Mouse (Mus musculus) ES-E14 (cell line): Measurements from ENCODE around the gene Olfr521. TPM values are rescaled to one million over a fixed set of nuclear protein-coding genes. Genes with fewer than 3 reads are reported as not detected.

Experiments
- DNase-seq: peaks from one replicate; pipeline ENCODE4 v3.0.0-alpha.2; 2013; ENCODE audit warnings: low read depth, low spot score
- H3K27ac ChIP-seq: 2 replicates; pipeline ENCODE4 v1.5.1; 2012; ENCODE audit warnings: low read depth, mild to moderate bottlenecking, low read length, moderate library complexity, mixed read lengths; ENCODE audit not compliant: poor library complexity, insufficient read depth, severe bottlenecking
- H3K36me3 ChIP-seq: 2 replicates; pipeline ENCODE4 v1.6.1; 2012; ENCODE audit warnings: mild to moderate bottlenecking, low read length, moderate library complexity, mixed read lengths; ENCODE audit not compliant: control insufficient read depth, poor library complexity, insufficient read depth, severe bottlenecking
- H3K4me1 ChIP-seq, 2 experiments: fragments of 150-350 bp in 1 of 2; sonication (generic) in 1 of 2; 2 replicates each; pipeline ENCODE4 v1.6.1; 2012; ENCODE audit warnings: low read length in 2 of 2, mild to moderate bottlenecking in 1 of 2, mixed read lengths in 1 of 2; ENCODE audit not compliant: control insufficient read depth in 2 of 2, insufficient read depth in 2 of 2, poor library complexity in 1 of 2
- H3K4me3 ChIP-seq, 2 experiments: fragments of 150-350 bp in 1 of 2; sonication (generic) in 1 of 2; 2 replicates each; pipeline ENCODE4 v1.5.1; 2012; ENCODE audit warnings: low read length in 2 of 2, low read depth in 1 of 2, mild to moderate bottlenecking in 1 of 2, mixed read lengths in 1 of 2; ENCODE audit not compliant: insufficient read depth in 1 of 2, poor library complexity in 1 of 2, severe bottlenecking in 1 of 2
- H3K9ac ChIP-seq: 2 replicates; pipeline ENCODE4 v1.6.1; 2012; ENCODE audit warnings: low read depth, mild to moderate bottlenecking, low read length, mixed read lengths; ENCODE audit not compliant: poor library complexity, insufficient read depth, severe bottlenecking
- H3K9me3 ChIP-seq: fragments of 150-350 bp; sonication (generic); 2 replicates; pipeline ENCODE4 v1.6.1; 2012; ENCODE audit warnings: low read depth, mild to moderate bottlenecking, low read length; ENCODE audit not compliant: control insufficient read depth, insufficient read depth
- CHD2 ChIP-seq: IDR thresholded peaks from 2 replicates; pipeline ENCODE4 v1.6.1; 2014; ENCODE audit warnings: mild to moderate bottlenecking, low read depth, low read length, inconsistent platforms
- HCFC1 ChIP-seq: IDR thresholded peaks from 2 replicates; pipeline ENCODE4 v1.6.1; 2012; ENCODE audit warnings: low read length, inconsistent platforms, borderline replicate concordance; ENCODE audit not compliant: insufficient read depth
- MAFK ChIP-seq: IDR thresholded peaks from 2 replicates; pipeline ENCODE4 v1.6.1; 2014; ENCODE audit warnings: mild to moderate bottlenecking, low read depth, low read length, inconsistent platforms; ENCODE audit not compliant: insufficient read depth
- ZC3H11A ChIP-seq: IDR thresholded peaks from 2 replicates; pipeline ENCODE4 v1.6.1; 2012; ENCODE audit warnings: low read depth, mild to moderate bottlenecking, inconsistent platforms, low read length, borderline replicate concordance
- ZNF384 ChIP-seq: IDR thresholded peaks from 2 replicates; pipeline ENCODE4 v1.6.1; 2012; ENCODE audit warnings: low read depth, low read length, inconsistent platforms
- in situ Hi-C, 2 experiments: fragments of 600-800 bp; cut with MboI; formaldehyde crosslinking; loops; one replicate each; pipeline ENCODE4 v1.15.1; 2025; ENCODE audit warnings: low sequenced_read_pairs in 2 of 2, inconsistent platforms in 1 of 2; ENCODE audit not compliant: unreplicated experiment in 2 of 2
- total RNA-seq: library from RNA; depleted of rRNA; stranded (reverse); fragments of 300-350 nt; gene quantifications from 2 replicates; pipeline ENCODE4 v1.2.3, GENCODE M21; 2012

Olfr521 gene
- total RNA-seq, 1 experiment = not detected

DNA sequence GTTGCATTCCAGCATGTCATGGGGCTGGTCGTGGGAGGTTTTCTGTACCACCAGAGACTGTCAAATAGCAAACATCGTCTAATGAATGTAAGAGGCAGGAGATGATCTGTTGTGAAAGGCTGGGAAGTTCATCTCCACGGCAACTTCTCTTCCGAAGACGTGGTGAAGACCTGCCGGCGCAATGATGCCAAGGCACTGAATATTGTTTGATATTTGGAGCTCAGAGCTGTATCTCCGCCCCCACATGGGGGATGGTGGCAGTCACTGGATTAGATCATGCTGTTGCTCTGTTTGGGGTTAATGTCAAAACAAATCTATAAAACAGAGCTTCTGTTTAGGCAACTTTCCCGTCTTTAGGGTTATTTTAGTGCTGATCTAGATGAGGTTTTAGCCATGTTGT is 24.0 kb upstream of the Olfr521 start:
- Histone ChIP-seq H3K9ac (no peak overlapping the region), H3K27ac (no peak overlapping the region), H3K36me3 (no peaks in the 10 kb centered on the region), H3K9me3 (no peaks in the 10 kb centered on the region), H3K4me3 (no peak overlapping the region), H3K4me1 (no peaks in the 10 kb centered on the region)
- no peak for DNase-seq
- no peak for TF ChIP-seq ZC3H11A
- no peak for TF ChIP-seq HCFC1
- no peak for TF ChIP-seq MAFK
- no peak for TF ChIP-seq ZNF384
- TF ChIP-seq CHD2 = no peak
- in situ Hi-C loops = no loop called here

DNA sequence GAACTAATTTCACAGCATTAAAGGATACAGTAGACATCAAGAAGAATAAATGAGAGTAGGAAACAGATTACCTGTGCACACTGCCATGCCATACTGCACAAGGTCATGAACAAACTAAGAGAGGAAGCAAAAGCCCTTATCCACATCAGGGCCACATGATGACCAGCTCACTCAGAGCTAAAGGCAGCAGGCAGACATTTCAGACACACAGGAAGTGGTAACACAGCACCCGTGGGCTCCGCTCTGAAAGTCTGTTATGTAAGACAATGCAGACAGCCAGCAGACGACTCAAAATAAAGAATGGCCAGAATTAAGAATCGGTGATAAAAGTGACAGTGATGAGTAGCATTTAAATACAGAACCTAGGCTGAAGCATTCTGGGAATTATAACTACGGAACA is 18.1 kb downstream of the Olfr521 start:
- Histone ChIP-seq H3K27ac (no peak overlapping the region), H3K9me3 (no peaks in the 10 kb centered on the region), H3K4me1 (no peaks in the 10 kb centered on the region), H3K36me3 (no peaks in the 10 kb centered on the region), H3K4me3 (no peak overlapping the region), H3K9ac (no peak overlapping the region)
- no peak for DNase-seq
- TF ChIP-seq ZNF384 (no peak), ZC3H11A (no peak), CHD2 (no peak), MAFK (no peak), HCFC1 (no peak)
- in situ Hi-C loops = no loop called here

DNA sequence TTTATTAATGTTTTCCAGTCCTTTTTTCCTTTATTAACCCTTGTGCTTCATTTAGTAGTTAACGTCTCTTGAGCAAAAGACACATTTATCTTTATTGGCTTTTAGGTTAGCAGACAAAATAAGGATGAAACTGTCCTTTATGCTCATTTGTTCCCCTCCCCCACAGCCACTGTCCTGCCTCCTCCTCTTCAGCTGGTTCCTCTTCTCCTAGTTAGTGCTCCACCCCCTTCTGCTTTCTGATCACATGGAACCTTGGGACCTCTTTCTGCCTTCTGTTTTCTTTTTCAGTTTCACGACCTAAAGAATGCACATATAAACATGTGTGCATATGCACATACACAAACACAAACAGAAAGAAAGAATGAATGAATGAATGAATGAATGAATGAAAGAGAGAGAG is 18.6 kb downstream of the Olfr521 start:
- no peak for DNase-seq
- Histone ChIP-seq H3K9ac (no peak overlapping the region), H3K4me1 (no peaks in the 10 kb centered on the region), H3K27ac (no peak overlapping the region), H3K9me3 (no peaks in the 10 kb centered on the region), H3K36me3 (no peaks in the 10 kb centered on the region), H3K4me3 (no peak overlapping the region)
- in situ Hi-C loops = no loop called here
- TF ChIP-seq MAFK (no peak), HCFC1 (no peak), CHD2 (no peak), ZNF384 (no peak), ZC3H11A (no peak)

DNA sequence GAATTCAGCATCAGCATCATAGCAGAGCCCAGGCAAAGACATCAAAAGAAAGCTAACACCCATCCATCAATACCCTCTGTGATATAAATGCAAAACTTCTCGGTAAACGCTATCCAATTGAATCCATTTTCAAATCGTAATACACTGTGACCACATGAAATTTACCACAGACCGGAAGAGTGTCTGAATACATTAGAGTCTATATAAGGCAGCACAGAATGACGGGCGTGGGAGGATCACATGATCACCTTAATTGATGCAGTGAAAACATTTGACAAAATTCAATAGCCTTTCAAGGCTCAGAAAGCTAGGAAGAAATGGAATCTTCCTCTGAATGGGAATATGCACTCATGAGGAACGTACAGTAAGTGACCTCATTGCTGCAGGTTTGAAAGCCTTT is 20.1 kb downstream of the Olfr521 start:
- in situ Hi-C loops = no loop called here
- Histone ChIP-seq H3K4me1 (no peaks in the 10 kb centered on the region; a peak in 1 of 4 replicates), H3K27ac (no peak overlapping the region), H3K9ac (no peak overlapping the region), H3K9me3 (no peaks in the 10 kb centered on the region), H3K4me3 (no peak overlapping the region), H3K36me3 (no peaks in the 10 kb centered on the region)
- TF ChIP-seq ZNF384 (no peak), CHD2 (no peak), HCFC1 (no peak), ZC3H11A (no peak), MAFK (no peak)
- DNase-seq = no peak

DNA sequence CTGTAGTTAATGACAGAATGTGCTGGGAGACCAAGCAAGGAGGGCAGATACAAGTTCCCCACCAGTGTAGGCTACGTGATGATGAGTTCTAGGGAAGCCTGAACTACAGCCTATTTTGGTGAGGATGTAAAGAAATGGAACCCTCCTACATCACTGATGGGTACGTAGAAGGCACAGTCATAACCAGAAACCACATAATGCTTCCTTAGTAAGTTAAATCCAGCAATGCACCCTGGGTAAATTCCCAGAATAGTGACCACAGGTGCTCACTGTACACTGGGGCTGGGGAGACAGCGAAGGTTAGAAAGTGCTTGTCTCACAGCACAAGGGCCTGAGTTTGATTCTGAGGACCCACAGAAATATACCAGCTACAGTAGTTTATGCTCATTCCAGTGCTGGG is 22.2 kb downstream of the Olfr521 start:
- Histone ChIP-seq H3K36me3 (no peaks in the 10 kb centered on the region), H3K4me3 (no peak overlapping the region), H3K27ac (no peak overlapping the region), H3K4me1 (no peaks in the 10 kb centered on the region; a peak in 1 of 4 replicates), H3K9me3 (no peaks in the 10 kb centered on the region), H3K9ac (no peak overlapping the region)
- in situ Hi-C loops = no loop called here
- TF ChIP-seq MAFK (no peak), ZNF384 (no peak), HCFC1 (no peak), ZC3H11A (no peak), CHD2 (no peak)
- no peak for DNase-seq
